Mouse (Mus musculus) spleen, adult 18-20 months (tissue): ENCODE data around the gene Znrd1.
A peak's percentile ranks its signal among the peaks of the same experiment; 100 is the strongest.

Source experiments
- DNase-seq, 2 experiments: peaks; one replicate each; pipeline ENCODE4 v3.0.0; 2022; ENCODE audit warnings: mixed read lengths in 2 of 2

Gene Znrd1

DNA sequence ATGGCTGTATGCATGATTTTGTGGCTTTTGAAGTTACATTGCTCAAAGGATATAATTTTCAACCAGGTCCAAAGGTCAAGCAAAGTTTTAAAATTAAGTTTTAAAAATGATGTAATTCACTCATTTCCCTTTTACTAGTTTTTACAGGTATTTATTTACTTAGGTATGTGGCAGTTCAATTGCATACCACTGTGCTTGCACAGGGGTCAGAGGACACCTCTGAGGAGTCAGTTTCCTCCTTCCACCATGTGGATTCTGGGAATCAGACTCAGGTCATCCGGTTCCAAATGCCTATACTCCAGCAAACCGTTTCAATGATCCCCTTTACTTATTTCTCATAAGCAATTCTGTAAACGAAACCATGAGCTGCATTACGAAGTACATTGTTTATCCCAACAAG lies 35.6 kb downstream of the Znrd1 start:
- DNase-seq: no peak

GRCm38 (mm10) chr17:36920239-36920638 lies 38.1 kb downstream of the Znrd1 start:
- no peak for DNase-seq

DNA sequence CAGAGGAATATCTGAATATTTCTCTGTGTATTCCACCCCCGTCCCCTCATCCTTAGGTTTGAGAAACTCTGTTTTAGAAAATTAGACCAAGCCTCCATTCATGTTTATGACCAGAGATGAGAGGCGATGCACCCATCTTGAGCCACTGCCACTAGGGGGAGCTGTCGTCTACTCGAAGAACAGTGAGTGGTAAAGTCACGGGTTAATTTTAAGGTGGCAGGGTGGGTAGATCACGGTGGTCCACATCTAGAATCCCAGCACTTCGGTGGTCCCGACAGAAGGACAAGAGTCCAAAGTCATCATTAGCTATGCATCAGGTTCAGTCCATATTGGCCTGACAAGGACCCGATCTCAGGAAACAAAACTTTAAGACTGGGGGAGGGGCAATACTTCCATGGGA lies 43.3 kb downstream of the Znrd1 start:
- DNase-seq: peak in 1 of 2 experiments; percentile 61

DNA sequence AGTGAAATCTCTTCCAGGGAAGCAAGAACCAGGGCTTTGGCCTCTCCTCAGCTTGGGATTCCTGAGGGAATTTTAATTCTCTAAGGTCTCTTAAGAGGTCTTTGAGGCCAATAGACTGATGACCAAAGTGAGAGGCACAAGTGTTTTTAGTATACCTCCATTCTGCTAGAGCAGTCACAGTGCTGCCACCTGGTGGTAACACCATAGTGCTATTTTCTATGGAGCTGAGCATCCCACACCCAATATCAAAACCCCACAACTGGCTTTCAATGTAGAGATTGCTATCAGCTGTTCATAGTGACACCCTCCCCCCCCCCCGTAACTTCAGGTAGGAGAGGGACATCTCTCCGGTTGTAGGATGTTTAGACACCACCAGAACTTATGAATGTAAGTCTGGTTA lies 44.3 kb downstream of the Znrd1 start:
- peak; percentile 13 to 78 for DNase-seq

GRCm38 (mm10) chr17:36912031-36912430 lies 46.3 kb downstream of the Znrd1 start:
- DNase-seq: no peak

GRCm38 (mm10) chr17:36909802-36910201 lies 48.6 kb downstream of the Znrd1 start:
- DNase-seq: no peak

- no peak for DNase-seq
These were observed 50.1 kb downstream of the Znrd1 start for GRCm38 (mm10) chr17:36908235-36908634.
